Mouse (Mus musculus) thymus, adult 2 months (tissue): ENCODE results near the gene Tmc8.
"Not testable (repeated sequence)": the region's sequence is repeated elsewhere in the genome, so short reads cannot be mapped to it uniquely, and the experiment has no call there.

ENCODE experiments used
- CTCF ChIP-seq: fragments of 200-500 bp; IDR thresholded peaks from 2 replicates; pipeline ENCODE4 v1.5.1; 2012; ENCODE audit warnings: mild to moderate bottlenecking, control low read depth, low read length, moderate library complexity, borderline replicate concordance; ENCODE audit not compliant: control insufficient read depth, poor library complexity, insufficient read depth; ENCODE audit errors: extremely low read depth
- POLR2A ChIP-seq: fragments of 200-500 bp; IDR thresholded peaks from 2 replicates; pipeline ENCODE4 v1.6.1; 2012; ENCODE audit warnings: mild to moderate bottlenecking, low read length, control low read depth, moderate library complexity; ENCODE audit not compliant: control insufficient read depth, poor library complexity, insufficient read depth; ENCODE audit errors: extremely low read depth

DNA sequence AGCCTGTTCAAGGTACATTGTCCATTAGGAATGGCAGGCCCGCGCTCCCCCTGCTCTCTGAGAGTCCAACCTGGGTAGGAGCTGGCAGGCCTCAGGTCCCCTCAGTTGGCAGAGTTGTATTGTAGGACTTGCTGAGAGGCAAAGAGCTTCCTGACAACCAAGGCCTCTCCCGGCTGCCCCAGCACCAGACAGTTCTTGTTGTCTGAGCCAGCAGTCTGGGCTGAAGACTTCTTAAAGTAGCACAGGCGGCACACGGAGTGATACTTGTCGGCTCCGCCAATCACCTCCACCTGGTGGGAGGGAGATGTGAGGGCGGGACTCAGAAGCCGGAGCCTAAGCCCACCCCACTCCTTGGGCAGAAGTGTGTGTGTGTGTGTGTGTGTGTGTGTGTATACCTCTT is 34.0 kb downstream of the Tmc8 start:
- not testable (repeated sequence) for TF ChIP-seq CTCF, POLR2A
